Mouse (Mus musculus): ENCODE measurements around the gene Fam234b. TPM values are rescaled to one million over a fixed set of nuclear protein-coding genes. Genes with fewer than 3 reads are reported as not detected.

Fam234b gene
- polyA plus RNA-seq, 1 experiment from 2014 or later, result 103 TPM

DNA sequence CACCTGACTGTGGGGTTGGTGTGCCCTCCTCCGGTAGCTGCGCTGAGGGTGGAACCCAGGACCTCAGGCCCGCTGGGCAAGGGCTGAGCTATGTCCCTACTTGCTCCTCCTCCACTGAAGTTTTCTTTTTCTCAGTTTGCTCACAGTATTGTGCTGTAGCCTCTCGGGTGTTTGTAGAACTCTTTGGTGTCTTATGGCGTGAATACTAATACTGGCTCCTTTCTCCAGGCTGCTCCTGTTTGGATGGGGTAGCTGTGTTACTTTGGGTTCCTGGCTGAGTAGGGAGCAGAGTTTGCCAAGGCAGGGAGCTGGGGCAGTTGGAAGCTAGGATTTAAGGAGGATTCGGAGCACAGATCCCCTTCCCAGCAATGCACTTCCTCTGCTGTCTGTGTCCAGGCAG lies 6.0 kb downstream of the Fam234b start:
- no peak overlapping the region for H3K4me3 ChIP-seq (replicated peaks; ENCODE audit: low read length)
- no peaks in the 10 kb centered on the region for H3K9me3 ChIP-seq (ENCODE audit: control insufficient read depth, low read length)
- H3K9ac ChIP-seq (replicated peaks; ENCODE audit: low read depth, low read length), result no peak overlapping the region
- ATAC-seq, result peak; percentile 51
- H3K4me2 ChIP-seq (ENCODE audit: low read length), result no peak overlapping the region
- H3K27ac ChIP-seq (ENCODE audit: low read length), result peak overlapping the region; percentile 15; the same call in 1 of the 2 replicates
- no peaks in the 10 kb centered on the region for H3K36me3 ChIP-seq (ENCODE audit: control insufficient read depth, insufficient read depth)
- no peaks in the 10 kb centered on the region for H3K27me3 ChIP-seq (replicated peaks; ENCODE audit: control insufficient read depth, insufficient read depth, low read length)
- H3K4me1 ChIP-seq (replicated peaks; ENCODE audit: control insufficient read depth, insufficient read depth, low read length), result peaks cover 17% of the 10 kb centered on the region
- 52% methylated on average over 6 of the region's 6 CpGs for WGBS

DNA sequence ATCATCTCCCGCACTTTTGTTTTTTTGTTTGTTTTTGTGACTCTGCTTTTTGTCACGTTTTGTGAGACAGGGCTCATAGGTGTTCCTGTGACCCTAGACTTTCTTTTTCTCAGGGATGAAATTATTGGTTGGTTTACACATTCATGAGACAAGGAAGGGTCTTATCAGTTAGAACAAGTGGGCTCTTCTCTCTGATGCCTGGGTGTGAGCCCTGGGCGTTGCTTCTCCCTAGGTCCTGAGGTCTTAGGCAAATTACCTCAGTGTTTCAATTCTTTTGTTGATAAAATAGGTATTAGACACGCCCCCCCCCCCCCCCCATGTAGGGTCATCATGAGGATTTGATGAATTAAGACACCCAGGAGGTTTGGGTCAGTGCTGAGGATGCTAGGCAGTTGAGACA lies 7.1 kb downstream of the Fam234b start:
- Histone ChIP-seq H3K9me3 (ENCODE audit: control insufficient read depth, low read length) (no peaks in the 10 kb centered on the region), H3K9ac (replicated peaks; ENCODE audit: low read depth, low read length) (no peak overlapping the region), H3K4me1 (replicated peaks; ENCODE audit: control insufficient read depth, insufficient read depth, low read length) (peaks cover 7% of the 10 kb centered on the region), H3K4me3 (replicated peaks; ENCODE audit: low read length) (no peak overlapping the region), H3K4me2 (ENCODE audit: low read length) (no peak overlapping the region), H3K36me3 (ENCODE audit: control insufficient read depth, insufficient read depth) (no peaks in the 10 kb centered on the region), H3K27ac (ENCODE audit: low read length) (no peak overlapping the region), H3K27me3 (replicated peaks; ENCODE audit: control insufficient read depth, insufficient read depth, low read length) (no peaks in the 10 kb centered on the region)
- no peak for ATAC-seq
- WGBS, result 71% methylated on average over 4 of the region's 4 CpGs

DNA sequence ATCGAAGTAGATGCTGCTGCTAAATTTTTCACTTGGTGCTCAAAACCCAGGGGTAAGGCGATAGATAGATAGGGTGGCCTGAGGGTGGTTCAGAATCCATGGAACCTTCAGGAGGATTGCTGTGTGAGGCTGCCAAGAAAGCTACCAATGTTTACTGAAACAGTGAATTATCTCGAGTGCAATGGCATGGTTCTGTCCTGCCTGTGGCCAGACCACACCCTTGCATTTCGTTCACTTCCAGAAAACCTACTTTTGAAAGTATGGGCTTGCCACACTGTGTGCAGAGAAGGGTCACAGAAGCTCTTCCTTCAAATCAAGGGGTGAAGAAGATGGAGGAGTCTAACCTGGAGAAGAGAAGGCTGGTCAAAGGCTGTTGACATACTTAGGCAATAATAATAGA lies 8.0 kb downstream of the Fam234b start:
- Histone ChIP-seq H3K9ac (replicated peaks; ENCODE audit: low read depth, low read length) (no peak overlapping the region), H3K9me3 (ENCODE audit: control insufficient read depth, low read length) (no peaks in the 10 kb centered on the region), H3K27me3 (replicated peaks; ENCODE audit: control insufficient read depth, insufficient read depth, low read length) (no peaks in the 10 kb centered on the region), H3K4me1 (replicated peaks; ENCODE audit: control insufficient read depth, insufficient read depth, low read length) (peaks cover 3% of the 10 kb centered on the region; the same call in 1 of the 2 replicates), H3K27ac (ENCODE audit: low read length) (no peak overlapping the region), H3K4me3 (replicated peaks; ENCODE audit: low read length) (no peak overlapping the region), H3K4me2 (ENCODE audit: low read length) (no peak overlapping the region), H3K36me3 (ENCODE audit: control insufficient read depth, insufficient read depth) (no peaks in the 10 kb centered on the region)
- 90% methylated on average over 4 of the region's 4 CpGs for WGBS
- ATAC-seq, result no peak

DNA sequence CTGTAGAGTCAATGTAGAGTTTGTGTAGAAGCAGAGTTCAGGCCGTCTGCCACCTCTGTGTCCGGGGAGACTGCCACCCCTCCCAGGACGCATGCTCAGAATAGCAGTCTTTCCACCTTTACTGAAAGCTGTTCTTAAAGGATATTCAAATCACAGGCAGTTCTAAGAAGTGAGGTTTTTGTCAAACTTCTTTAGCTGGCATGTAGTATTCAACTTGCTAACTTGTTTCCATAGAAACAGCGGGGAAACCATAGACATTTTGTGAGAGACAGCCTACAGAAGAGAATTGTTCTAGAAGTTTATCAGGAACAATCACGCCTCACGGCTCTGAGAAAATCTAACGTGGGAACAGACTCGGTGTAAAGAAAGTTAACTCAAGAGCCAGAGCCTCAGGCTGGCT lies 9.1 kb downstream of the Fam234b start:
- no peaks in the 10 kb centered on the region for H3K36me3 ChIP-seq (ENCODE audit: control insufficient read depth, insufficient read depth)
- no peaks in the 10 kb centered on the region for H3K27me3 ChIP-seq (replicated peaks; ENCODE audit: control insufficient read depth, insufficient read depth, low read length)
- ATAC-seq, result peak; percentile 66
- no peak overlapping the region for H3K9ac ChIP-seq (replicated peaks; ENCODE audit: low read depth, low read length)
- H3K9me3 ChIP-seq (ENCODE audit: control insufficient read depth, low read length), result no peaks in the 10 kb centered on the region
- H3K4me1 ChIP-seq (replicated peaks; ENCODE audit: control insufficient read depth, insufficient read depth, low read length), result peaks cover 3% of the 10 kb centered on the region; the same call in 1 of the 2 replicates
- no peak overlapping the region for H3K4me3 ChIP-seq (replicated peaks; ENCODE audit: low read length)
- no peak overlapping the region for H3K4me2 ChIP-seq (ENCODE audit: low read length)
- WGBS, result 18% methylated on average over 8 of the region's 8 CpGs
- H3K27ac ChIP-seq (ENCODE audit: low read length), result peak overlapping the region; percentile 20; the same call in 1 of the 2 replicates

DNA sequence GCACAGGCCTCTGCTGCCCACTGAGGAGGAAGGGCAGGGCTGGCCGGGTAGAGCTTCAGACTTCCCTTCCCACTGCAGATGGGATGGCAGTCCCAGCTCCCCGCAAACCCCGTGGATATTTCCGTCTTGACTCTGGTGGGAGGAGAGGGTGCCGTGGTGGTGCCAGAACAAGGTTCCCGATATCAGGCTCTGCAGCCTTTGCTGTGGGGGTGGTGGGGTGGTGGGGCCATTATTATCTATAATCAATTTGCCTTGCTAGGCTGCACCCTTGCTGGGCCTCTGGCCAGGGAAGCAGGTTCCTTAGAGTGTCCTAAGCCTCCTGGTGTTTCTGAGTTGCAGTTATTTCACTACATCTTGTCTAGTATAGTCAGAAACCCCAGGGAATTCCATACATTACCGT lies 13.4 kb downstream of the Fam234b start:
- H3K9ac ChIP-seq (replicated peaks; ENCODE audit: low read depth, low read length), result no peak overlapping the region
- no peak for ATAC-seq
- no peak overlapping the region for H3K4me2 ChIP-seq (ENCODE audit: low read length)
- H3K9me3 ChIP-seq (ENCODE audit: control insufficient read depth, low read length), result no peaks in the 10 kb centered on the region
- no peak overlapping the region for H3K4me3 ChIP-seq (replicated peaks; ENCODE audit: low read length)
- no peaks in the 10 kb centered on the region for H3K27me3 ChIP-seq (replicated peaks; ENCODE audit: control insufficient read depth, insufficient read depth, low read length)
- WGBS, result 81% methylated on average over 7 of the region's 7 CpGs
- H3K36me3 ChIP-seq (ENCODE audit: control insufficient read depth, insufficient read depth), result peaks cover 3% of the 10 kb centered on the region
- no peak overlapping the region for H3K27ac ChIP-seq (ENCODE audit: low read length)
- no peaks in the 10 kb centered on the region for H3K4me1 ChIP-seq (replicated peaks; ENCODE audit: control insufficient read depth, insufficient read depth, low read length)

- H3K27ac ChIP-seq (ENCODE audit: low read length), result no peak overlapping the region
- H3K36me3 ChIP-seq (ENCODE audit: control insufficient read depth, insufficient read depth), result peaks cover 4% of the 10 kb centered on the region
- no peaks in the 10 kb centered on the region for H3K9me3 ChIP-seq (ENCODE audit: control insufficient read depth, low read length)
- no peaks in the 10 kb centered on the region for H3K27me3 ChIP-seq (replicated peaks; ENCODE audit: control insufficient read depth, insufficient read depth, low read length)
- H3K4me1 ChIP-seq (replicated peaks; ENCODE audit: control insufficient read depth, insufficient read depth, low read length), result no peaks in the 10 kb centered on the region
- no peak overlapping the region for H3K4me2 ChIP-seq (ENCODE audit: low read length)
- ATAC-seq, result no peak
- 67% methylated on average over 2 of the region's 2 CpGs for WGBS
- no peak overlapping the region for H3K9ac ChIP-seq (replicated peaks; ENCODE audit: low read depth, low read length)
- H3K4me3 ChIP-seq (replicated peaks; ENCODE audit: low read length), result no peak overlapping the region
Measured at GRCm38 (mm10) chr6:135212666-135213065, 14.9 kb downstream of the Fam234b start.

GRCm38 (mm10) chr6:135218330-135218729 lies 20.6 kb downstream of the Fam234b start:
- ATAC-seq, result no peak
- Histone ChIP-seq H3K4me1 (replicated peaks; ENCODE audit: control insufficient read depth, insufficient read depth, low read length) (peaks cover 2% of the 10 kb centered on the region; the same call in 1 of the 2 replicates), H3K4me2 (ENCODE audit: low read length) (no peak overlapping the region), H3K27me3 (replicated peaks; ENCODE audit: control insufficient read depth, insufficient read depth, low read length) (no peaks in the 10 kb centered on the region), H3K36me3 (ENCODE audit: control insufficient read depth, insufficient read depth) (peaks cover 10% of the 10 kb centered on the region), H3K4me3 (replicated peaks; ENCODE audit: low read length) (no peak overlapping the region), H3K27ac (ENCODE audit: low read length) (no peak overlapping the region), H3K9me3 (ENCODE audit: control insufficient read depth, low read length) (no peaks in the 10 kb centered on the region), H3K9ac (replicated peaks; ENCODE audit: low read depth, low read length) (no peak overlapping the region)
- 90% methylated on average over 8 of the region's 8 CpGs for WGBS

- H3K27ac ChIP-seq (ENCODE audit: low read length), result no peak overlapping the region
- peaks cover 8% of the 10 kb centered on the region for H3K4me1 ChIP-seq (replicated peaks; ENCODE audit: control insufficient read depth, insufficient read depth, low read length)
- H3K9ac ChIP-seq (replicated peaks; ENCODE audit: low read depth, low read length), result no peak overlapping the region
- H3K27me3 ChIP-seq (replicated peaks; ENCODE audit: control insufficient read depth, insufficient read depth, low read length), result no peaks in the 10 kb centered on the region
- no peak for ATAC-seq
- no peak overlapping the region for H3K4me2 ChIP-seq (ENCODE audit: low read length)
- H3K4me3 ChIP-seq (replicated peaks; ENCODE audit: low read length), result no peak overlapping the region
- WGBS, result 78% methylated on average over 5 of the region's 5 CpGs
- peaks cover 7% of the 10 kb centered on the region for H3K36me3 ChIP-seq (ENCODE audit: control insufficient read depth, insufficient read depth)
- no peaks in the 10 kb centered on the region for H3K9me3 ChIP-seq (ENCODE audit: control insufficient read depth, low read length)
Measured at GRCm38 (mm10) chr6:135219916-135220315, 22.1 kb downstream of the Fam234b start.

DNA sequence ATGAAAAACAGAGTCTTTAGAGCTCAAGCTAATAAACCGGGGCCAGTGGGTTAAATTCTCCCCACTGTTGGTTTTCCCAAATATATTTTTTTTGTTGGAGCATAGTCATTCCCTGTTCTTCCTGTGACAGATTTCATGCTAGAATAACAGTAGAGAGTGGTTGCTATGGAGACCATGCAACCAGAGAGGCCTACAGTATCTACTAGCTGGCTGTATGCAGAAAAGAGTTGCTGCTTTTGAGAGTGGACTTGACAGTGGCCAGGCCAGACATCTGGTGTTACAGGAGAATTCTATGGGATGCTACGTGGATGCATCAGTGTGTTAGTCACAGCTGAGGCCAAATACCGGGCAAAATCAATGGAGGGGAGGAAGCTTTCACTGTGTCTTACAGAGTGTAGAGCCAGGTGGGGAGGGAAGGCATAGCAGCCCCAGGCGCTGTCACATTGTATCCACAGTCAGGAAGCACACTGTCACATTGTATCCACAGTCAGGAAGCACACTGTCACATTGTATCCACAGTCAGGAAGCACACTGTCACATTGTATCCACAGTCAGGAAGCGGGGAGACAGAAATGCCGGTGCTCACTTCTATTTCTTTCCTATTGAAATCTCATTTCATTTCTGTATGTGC lies 26.1 kb downstream of the Fam234b start:
- Histone ChIP-seq H3K9me3 (ENCODE audit: control insufficient read depth, low read length) (no peaks in the 10 kb centered on the region), H3K4me2 (ENCODE audit: low read length) (no peak overlapping the region), H3K27me3 (replicated peaks; ENCODE audit: control insufficient read depth, insufficient read depth, low read length) (no peaks in the 10 kb centered on the region), H3K9ac (replicated peaks; ENCODE audit: low read depth, low read length) (no peak overlapping the region), H3K36me3 (ENCODE audit: control insufficient read depth, insufficient read depth) (peaks cover 9% of the 10 kb centered on the region), H3K4me1 (replicated peaks; ENCODE audit: control insufficient read depth, insufficient read depth, low read length) (peaks cover 8% of the 10 kb centered on the region), H3K27ac (ENCODE audit: low read length) (peak overlapping the region; percentile 31; the same call in 1 of the 2 replicates), H3K4me3 (replicated peaks; ENCODE audit: low read length) (no peak overlapping the region)
- WGBS, result 67% methylated on average over 6 of the region's 6 CpGs
- ATAC-seq, result peak; percentile 90

Measured in forebrain, embryonic 16.5 days (tissue).